Mouse (Mus musculus) bone marrow macrophage, adult 2 months (primary cell): Measurements from ENCODE around the gene Cmtm1.

Experiments used
- CTCF ChIP-seq: IDR thresholded peaks from 2 replicates; pipeline ENCODE4 v1.5.1; 2012; ENCODE audit warnings: low read depth, mild to moderate bottlenecking, low read length, moderate library complexity
- POLR2A ChIP-seq: IDR thresholded peaks from 2 replicates; pipeline ENCODE4 v1.6.1; 2012; ENCODE audit warnings: mild to moderate bottlenecking, low read depth, low read length, borderline replicate concordance

DNA sequence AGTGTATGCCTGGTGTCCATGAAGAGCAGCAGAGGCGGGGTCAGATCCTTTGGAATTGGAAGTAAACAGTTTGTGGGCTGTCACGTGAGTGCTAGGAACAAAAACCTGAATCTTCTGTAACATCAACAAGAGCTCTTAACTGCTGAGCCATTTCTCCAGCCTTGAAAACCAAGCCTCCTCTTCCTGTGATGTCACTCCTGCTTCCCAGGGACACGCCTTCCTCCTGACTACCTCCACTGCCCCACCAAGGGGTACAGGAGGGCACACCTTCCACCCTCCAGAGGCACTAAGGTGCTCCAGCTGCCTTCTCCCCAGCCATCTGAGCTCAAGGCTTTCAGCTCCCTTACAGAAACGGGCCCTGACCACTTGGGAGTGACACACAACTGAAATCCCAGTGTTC is 63.3 kb downstream of the Cmtm1 start:
- TF ChIP-seq CTCF, result no peak
- TF ChIP-seq POLR2A, result no peak
